Mouse (Mus musculus) cerebellum, postnatal 14 days (tissue): ENCODE measurements around the gene Ptprd.

Experiments
- DNase-seq, 2 experiments: peaks; one replicate each; pipeline ENCODE4 v3.0.0; 2021; ENCODE audit warnings: mixed read lengths in 2 of 2

Ptprd gene

GRCm38 (mm10) chr4:76286016-76286415 lies 1925.7 kb downstream of the Ptprd start:
- DNase-seq, result no peak

- no peak for DNase-seq
Observed at GRCm38 (mm10) chr4:76282886-76283285, 1928.9 kb downstream of the Ptprd start.

- no peak for DNase-seq
Observed at GRCm38 (mm10) chr4:76262727-76263126, 1949.0 kb downstream of the Ptprd start.

- peak; percentile 59 to 82 for DNase-seq
Observed at GRCm38 (mm10) chr4:76260686-76261085, 1951.1 kb downstream of the Ptprd start.

- DNase-seq, result peak in 1 of 2 experiments; percentile 41
Observed at GRCm38 (mm10) chr4:76260286-76260685, 1951.5 kb downstream of the Ptprd start.

GRCm38 (mm10) chr4:76259636-76260035 lies 1952.1 kb downstream of the Ptprd start:
- peak; percentile 36 to 53 for DNase-seq

GRCm38 (mm10) chr4:76244371-76244770 lies 1967.4 kb downstream of the Ptprd start:
- DNase-seq, result no peak

GRCm38 (mm10) chr4:76241542-76241941 lies 1970.2 kb downstream of the Ptprd start:
- no peak for DNase-seq

GRCm38 (mm10) chr4:76241140-76241539 lies 1970.6 kb downstream of the Ptprd start:
- no peak for DNase-seq

GRCm38 (mm10) chr4:76239063-76239462 lies 1972.7 kb downstream of the Ptprd start:
- DNase-seq, result no peak

GRCm38 (mm10) chr4:76238577-76238976 lies 1973.2 kb downstream of the Ptprd start:
- no peak for DNase-seq

GRCm38 (mm10) chr4:76237827-76238226 lies 1973.9 kb downstream of the Ptprd start:
- peak; percentile 37 to 54 for DNase-seq

- DNase-seq, result no peak
Observed at GRCm38 (mm10) chr4:76223720-76224119, 1988.0 kb downstream of the Ptprd start.

- DNase-seq, result no peak
Observed at GRCm38 (mm10) chr4:76222520-76222919, 1989.2 kb downstream of the Ptprd start.

GRCm38 (mm10) chr4:76218065-76218464 lies 1993.7 kb downstream of the Ptprd start:
- DNase-seq, result no peak

- no peak for DNase-seq
Observed at GRCm38 (mm10) chr4:76215141-76215540, 1996.6 kb downstream of the Ptprd start.

GRCm38 (mm10) chr4:76199321-76199720 lies 2012.4 kb downstream of the Ptprd start:
- peak; percentile 65 to 78 for DNase-seq

- no peak for DNase-seq
Observed at GRCm38 (mm10) chr4:76194762-76195161, 2017.0 kb downstream of the Ptprd start.

- peak; percentile 57 to 83 for DNase-seq
Observed at GRCm38 (mm10) chr4:76193496-76193895, 2018.3 kb downstream of the Ptprd start.

- no peak for DNase-seq
Observed at GRCm38 (mm10) chr4:76192031-76192430, 2019.7 kb downstream of the Ptprd start.

- DNase-seq, result no peak
Observed at GRCm38 (mm10) chr4:76190788-76191187, 2021.0 kb downstream of the Ptprd start.

GRCm38 (mm10) chr4:76183095-76183494 lies 2028.7 kb downstream of the Ptprd start:
- peak in 1 of 2 experiments; percentile 41 for DNase-seq

GRCm38 (mm10) chr4:76179497-76179896 lies 2032.3 kb downstream of the Ptprd start:
- no peak for DNase-seq

- DNase-seq, result peak; percentile 53 to 75
Observed at GRCm38 (mm10) chr4:76175086-76175485, 2036.7 kb downstream of the Ptprd start.

- DNase-seq, result no peak
Observed at GRCm38 (mm10) chr4:76155750-76156149, 2056.0 kb downstream of the Ptprd start.

GRCm38 (mm10) chr4:76154190-76154589 lies 2057.6 kb downstream of the Ptprd start:
- DNase-seq, result peak in 1 of 2 experiments; percentile 31
